Mouse (Mus musculus) ES-E14 (cell line): Measurements from ENCODE around the gene Lsm4.

Source experiments
- HCFC1 ChIP-seq: IDR thresholded peaks from 2 replicates; pipeline ENCODE4 v1.6.1; 2012; ENCODE audit warnings: low read length, inconsistent platforms, borderline replicate concordance; ENCODE audit not compliant: insufficient read depth
- MAFK ChIP-seq: IDR thresholded peaks from 2 replicates; pipeline ENCODE4 v1.6.1; 2014; ENCODE audit warnings: mild to moderate bottlenecking, low read depth, low read length, inconsistent platforms; ENCODE audit not compliant: insufficient read depth

DNA sequence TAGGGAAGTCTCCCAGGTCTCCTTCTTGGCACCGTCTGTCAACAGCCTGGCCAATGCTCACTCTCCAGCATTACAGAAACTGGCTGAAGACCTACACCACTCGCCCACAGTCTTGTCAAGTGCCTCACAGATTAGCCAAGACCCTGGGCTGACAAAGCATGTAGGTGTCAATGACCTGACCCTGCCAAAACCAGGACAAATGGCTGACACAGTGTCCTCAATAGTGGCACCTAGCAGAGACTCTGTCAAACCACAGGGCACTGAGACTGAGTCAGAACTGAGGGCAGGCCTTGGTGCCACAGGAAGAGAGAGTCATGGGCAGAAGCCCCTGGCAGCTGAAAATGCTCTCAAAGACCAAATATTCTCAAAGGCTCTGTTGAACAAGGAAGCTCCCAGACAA lies 42.0 kb downstream of the Lsm4 start:
- TF ChIP-seq HCFC1 (no peak), MAFK (no peak)
